8 mouse cellular contexts compared by ENCODE assay signal in genomic region chr9:50884741-50885599, GRCm38 (mm10). TPM values are rescaled to one million over a fixed set of nuclear protein-coding genes. Genes with fewer than 3 reads are reported as not detected.
A peak's percentile ranks its signal among the peaks of the same experiment; 100 is the strongest.
DNase-seq lines count a peak whose midpoint lies in the region; ATAC-seq and TF ChIP-seq lines count a peak whose summit lies in the region.

No protein-coding gene starts in this region.

- H3K4me1 ChIP-seq in heart, embryonic 10.5 days, result peaks cover 31% of the 10 kb centered on the region
- H3K4me1 ChIP-seq in cortical plate, adult 2 months (ENCODE audit: control insufficient read depth, insufficient read depth, low read length), result peaks cover 12% of the 10 kb centered on the region
- H3K4me1 ChIP-seq in heart, embryonic 15.5 days (replicated peaks), result peaks cover 37% of the 10 kb centered on the region
- H3K4me1 ChIP-seq in lung, embryonic 14.5 days (ENCODE audit: insufficient read depth), result peaks cover 28% of the 10 kb centered on the region

- peak; percentile 82 to 89 for DNase-seq in heart, adult 18-20 months
- no peak for DNase-seq in heart, embryonic 10.5 days (ENCODE audit: low spot score)
- peak; percentile 65 for DNase-seq in kidney, postnatal 10 days
- peak; percentile 87 for DNase-seq in lung, embryonic 14.5 days
- peak; percentile 73 for DNase-seq in telencephalon, adult 2 months (ENCODE audit: low read depth, low spot score)
- DNase-seq in thymus, postnatal 4 days, result no peak

- ATAC-seq in heart, embryonic 15.5 days (replicated peaks; ENCODE audit: insufficient number of reproducible peaks, insufficient read depth, low FRiP score, low read depth), result no peak
- ATAC-seq in lung, embryonic 14.5 days (ENCODE audit: insufficient read depth), result peak; percentile 58

- no peaks in the 10 kb centered on the region for H3K27me3 ChIP-seq in heart, embryonic 10.5 days (ENCODE audit: insufficient read depth, poor library complexity, severe bottlenecking)
- H3K27me3 ChIP-seq in heart, embryonic 15.5 days, result no peaks in the 10 kb centered on the region
- no peaks in the 10 kb centered on the region for H3K27me3 ChIP-seq in lung, embryonic 14.5 days (ENCODE audit: insufficient read depth, low read length)

- 79% methylated on average over 10 of the region's 10 CpGs for WGBS in heart, embryonic 10.5 days
- 67% methylated on average over 10 of the region's 10 CpGs for WGBS in heart, embryonic 15.5 days
- WGBS in lung, embryonic 14.5 days, result 37% methylated on average over 10 of the region's 10 CpGs

- H3K27ac ChIP-seq in heart, embryonic 10.5 days, result no peak overlapping the region
- peak overlapping the region; percentile 53 for H3K27ac ChIP-seq in cortical plate, adult 2 months (ENCODE audit: insufficient read depth, low read length)
- H3K27ac ChIP-seq in heart, embryonic 15.5 days, result peak overlapping the region; percentile 20
- peak overlapping the region; percentile 74 for H3K27ac ChIP-seq in lung, embryonic 14.5 days (ENCODE audit: low read depth)

- H3K9ac ChIP-seq in heart, embryonic 15.5 days, result no peak overlapping the region
- H3K9ac ChIP-seq in lung, embryonic 14.5 days, result no peak overlapping the region

- TF ChIP-seq POLR2A in cortical plate, adult 2 months (IDR thresholded peaks at IDR 0.05; ENCODE audit: extremely low read depth, insufficient read depth, low read length), result 0 out of 2 replicates have a peak, but pooled peaks have one; percentile 30

- no peak overlapping the region for H3K4me2 ChIP-seq in heart, embryonic 15.5 days
- H3K4me2 ChIP-seq in lung, embryonic 14.5 days, result no peak overlapping the region

- H3K9me3 ChIP-seq in heart, embryonic 10.5 days, result no peaks in the 10 kb centered on the region
- H3K9me3 ChIP-seq in heart, embryonic 15.5 days (replicated peaks), result no peaks in the 10 kb centered on the region
- no peaks in the 10 kb centered on the region for H3K9me3 ChIP-seq in lung, embryonic 14.5 days (ENCODE audit: low read depth, low read length)

- TF ChIP-seq CTCF in cortical plate, adult 2 months (IDR thresholded peaks at IDR 0.05; ENCODE audit: extremely low read depth, insufficient read depth, low read length), result no peak
- TF ChIP-seq CTCF in lung, embryonic 14.5 days (IDR thresholded peaks at IDR 0.05; ENCODE audit: low read depth), result no peak

- peaks cover 45% of the 10 kb centered on the region for H3K36me3 ChIP-seq in heart, embryonic 10.5 days
- peaks cover 10% of the 10 kb centered on the region for H3K36me3 ChIP-seq in heart, embryonic 15.5 days
- peaks cover 31% of the 10 kb centered on the region for H3K36me3 ChIP-seq in lung, embryonic 14.5 days (ENCODE audit: insufficient read depth)

- no peak overlapping the region for H3K4me3 ChIP-seq in heart, embryonic 10.5 days
- H3K4me3 ChIP-seq in cortical plate, adult 2 months (ENCODE audit: insufficient read depth, low read length), result no peak overlapping the region
- no peak overlapping the region for H3K4me3 ChIP-seq in heart, embryonic 15.5 days
- H3K4me3 ChIP-seq in lung, embryonic 14.5 days (ENCODE audit: low read depth, low read length), result no peak overlapping the region

RNA-seq across cellular contexts. Expression of gene Ppp2r1b, which starts 39.9 kb away (rescaled TPM):
- 10 to 100 TPM; 10.6 to 11.3 TPM for total RNA-seq in heart, adult 18-20 months (2021)
- polyA plus RNA-seq in heart, embryonic 10.5 days (2016; fragmentation: Nextera tagmentation; extraction: Ambion mirVana), result 95.8 and 99.3 TPM in 2 replicates
- 13.2 and 14.9 TPM in 2 replicates for polyA plus RNA-seq in cortical plate, adult 2 months (2012; rRNA removed)
- 33.4 and 42.5 TPM in 2 replicates for polyA plus RNA-seq in heart, embryonic 15.5 days (2015; fragmentation: Nextera tagmentation; extraction: Ambion mirVana)
- 72.9 and 73.7 TPM in 2 replicates for polyA plus RNA-seq in lung, embryonic 14.5 days (2014; fragmentation: Nextera tagmentation; extraction: Ambion mirVana)

Comparison
In these comparisons a context has a peak if more than half of its experiments do, and no peak if none do; other contexts are left out.
1. DNase-seq: peak in heart, adult 18-20 months (2 of 2), kidney, postnatal 10 days (single experiment), lung, embryonic 14.5 days (single experiment) and telencephalon, adult 2 months (single experiment); none in heart, embryonic 10.5 days (single experiment) and thymus, postnatal 4 days (single experiment).